Mouse (Mus musculus) MEL (cell line): ENCODE measurements around the gene Plk3. TPM values are rescaled to one million over a fixed set of nuclear protein-coding genes. Genes with fewer than 3 reads are reported as not detected.

Experiments
- DNase-seq: peaks from one replicate; pipeline ENCODE4 v3.0.0; 2011; ENCODE audit warnings: low read depth, low spot score
- H3K27ac ChIP-seq: 2 replicates; pipeline ENCODE4 v1.5.1; 2012; ENCODE audit warnings: low read depth, mild to moderate bottlenecking, control low read depth, low read length, moderate library complexity; ENCODE audit not compliant: control insufficient read depth
- H3K27me3 ChIP-seq, 2 experiments: fragments of 150-350 bp in 1 of 2; sonication (generic) in 1 of 2; 2 replicates each; pipeline ENCODE4 v1.6.1; 2012; ENCODE audit warnings: low read length in 2 of 2, mild to moderate bottlenecking in 2 of 2, improper control_type of control experiment in 1 of 2, moderate library complexity in 1 of 2; ENCODE audit not compliant: insufficient read depth in 2 of 2, control insufficient read depth in 1 of 2
- H3K36me3 ChIP-seq, 2 experiments: 2 replicates each; pipeline ENCODE4 v1.6.1; 2012 to 2014; ENCODE audit warnings: low read length in 2 of 2, improper control_type of control experiment in 1 of 2, inconsistent platforms in 1 of 2, mild to moderate bottlenecking in 1 of 2; ENCODE audit not compliant: insufficient read depth in 2 of 2, control insufficient read depth in 1 of 2
- H3K4me1 ChIP-seq, 2 experiments: fragments of 150-350 bp in 1 of 2; sonication (generic) in 1 of 2; 2 replicates each; pipeline ENCODE4 v1.6.1; 2012; ENCODE audit warnings: low read length in 2 of 2, improper control_type of control experiment in 1 of 2, mild to moderate bottlenecking in 1 of 2; ENCODE audit not compliant: insufficient read depth in 2 of 2, control insufficient read depth in 1 of 2
- H3K4me3 ChIP-seq, 2 experiments: fragments of 150-350 bp in 1 of 2; sonication (generic) in 1 of 2; 2 replicates each; pipeline ENCODE4 v1.5.1; 2012; ENCODE audit warnings: low read depth in 2 of 2, low read length in 2 of 2, mild to moderate bottlenecking in 2 of 2, moderate library complexity in 2 of 2, control low read depth in 1 of 2, improper control_type of control experiment in 1 of 2; ENCODE audit not compliant: control insufficient read depth in 1 of 2, insufficient read depth in 1 of 2
- H3K79me2 ChIP-seq: 2 replicates; pipeline ENCODE4 v1.6.1; 2012; ENCODE audit warnings: mild to moderate bottlenecking, low read length, moderate library complexity; ENCODE audit not compliant: control insufficient read depth, poor library complexity, insufficient read depth
- H3K9ac ChIP-seq: 2 replicates; pipeline ENCODE4 v1.6.1; 2012; ENCODE audit warnings: low read depth, mild to moderate bottlenecking, control low read depth, low read length, moderate library complexity; ENCODE audit not compliant: control insufficient read depth, poor library complexity, severe bottlenecking
- H3K9me3 ChIP-seq: fragments of 150-350 bp; sonication (generic); replicated peaks from 2 replicates; pipeline ENCODE4 v1.6.1; 2012; ENCODE audit warnings: mild to moderate bottlenecking, low read length, improper control_type of control experiment, moderate library complexity; ENCODE audit not compliant: insufficient read depth
- BHLHE40 ChIP-seq: IDR thresholded peaks from 2 replicates; pipeline ENCODE4 v1.6.1; 2012; ENCODE audit warnings: low read depth, mild to moderate bottlenecking, inconsistent platforms, low read length, improper control_type of control experiment, borderline replicate concordance
- CHD1 ChIP-seq: IDR thresholded peaks from 2 replicates; pipeline ENCODE4 v1.6.1; 2012; ENCODE audit warnings: low read depth, mild to moderate bottlenecking, inconsistent platforms, low read length, improper control_type of control experiment
- CTCF ChIP-seq, 3 experiments: IDR thresholded peaks in 2 of 3; conservative IDR thresholded peaks in 1 of 3; 2 replicates each; pipeline ENCODE4 v1.5.1; 2011 to 2012; ENCODE audit warnings: low read length in 3 of 3, low read depth in 2 of 3, mild to moderate bottlenecking in 2 of 3, improper control_type of control experiment in 1 of 3, inconsistent platforms in 1 of 3, mixed read lengths in 1 of 3, moderate library complexity in 1 of 3; ENCODE audit not compliant: control insufficient read depth in 1 of 3, insufficient read depth in 1 of 3, poor library complexity in 1 of 3, severe bottlenecking in 1 of 3
- E2F4 ChIP-seq: IDR thresholded peaks from 2 replicates; pipeline ENCODE4 v1.6.1; 2011; ENCODE audit warnings: low read depth, low read length, improper control_type of control experiment, borderline replicate concordance
- HCFC1 ChIP-seq: IDR thresholded peaks from 2 replicates; pipeline ENCODE4 v1.6.1; 2012; ENCODE audit warnings: low read depth, mild to moderate bottlenecking, inconsistent platforms, low read length, improper control_type of control experiment, moderate library complexity
- JUND ChIP-seq: IDR thresholded peaks from 2 replicates; pipeline ENCODE4 v1.6.1; 2011; ENCODE audit warnings: low read depth, mild to moderate bottlenecking, improper control_type of control experiment, low read length
- MAZ ChIP-seq: IDR thresholded peaks from 2 replicates; pipeline ENCODE4 v1.6.1; 2012; ENCODE audit warnings: low read depth, mild to moderate bottlenecking, inconsistent platforms, low read length, improper control_type of control experiment
- MEF2A ChIP-seq: IDR thresholded peaks from 2 replicates; pipeline ENCODE4 v1.6.1; 2014; ENCODE audit warnings: low read depth, mild to moderate bottlenecking, inconsistent platforms, low read length, improper control_type of control experiment; ENCODE audit not compliant: poor library complexity, insufficient replicate concordance, severe bottlenecking; ENCODE audit errors: extremely low read depth
- MXI1 ChIP-seq: IDR thresholded peaks from 2 replicates; pipeline ENCODE4 v1.6.1; 2011; ENCODE audit warnings: mild to moderate bottlenecking, low read depth, low read length, improper control_type of control experiment
- MYC ChIP-seq: IDR thresholded peaks from 2 replicates; pipeline ENCODE4 v1.6.1; 2011; ENCODE audit warnings: low read depth, mild to moderate bottlenecking, low read length, improper control_type of control experiment, moderate library complexity
- NELFE ChIP-seq: IDR thresholded peaks from 2 replicates; pipeline ENCODE4 v1.6.1; 2011; ENCODE audit warnings: low read depth, low read length, improper control_type of control experiment
- POLR2AphosphoS2 ChIP-seq: IDR thresholded peaks from 2 replicates; pipeline ENCODE4 v1.6.1; 2011; ENCODE audit warnings: low read length, improper control_type of control experiment
- TAL1 ChIP-seq: IDR thresholded peaks from 2 replicates; pipeline ENCODE4 v1.6.1; 2012; ENCODE audit warnings: mild to moderate bottlenecking, inconsistent platforms, low read length, moderate library complexity, mixed read lengths
- TBP ChIP-seq: IDR thresholded peaks from 2 replicates; pipeline ENCODE4 v1.8.0; 2011; ENCODE audit warnings: low read depth, low read length, improper control_type of control experiment
- TCF12 ChIP-seq: IDR thresholded peaks from 2 replicates; pipeline ENCODE4 v1.6.1; 2014; ENCODE audit warnings: low read depth, mild to moderate bottlenecking, inconsistent platforms, low read length, improper control_type of control experiment, moderate library complexity
- USF2 ChIP-seq, 2 experiments: IDR thresholded peaks; 2 replicates each; pipeline ENCODE4 v1.6.1; 2011 to 2012; ENCODE audit warnings: improper control_type of control experiment in 2 of 2, low read length in 2 of 2, borderline replicate concordance in 1 of 2, inconsistent platforms in 1 of 2, low read depth in 1 of 2, mild to moderate bottlenecking in 1 of 2; ENCODE audit not compliant: insufficient read depth in 1 of 2
- ZMIZ1 ChIP-seq: IDR thresholded peaks from 2 replicates; pipeline ENCODE4 v1.6.1; 2012; ENCODE audit warnings: low read depth, mild to moderate bottlenecking, inconsistent platforms, low read length, improper control_type of control experiment, moderate library complexity
- ZNF384 ChIP-seq: IDR thresholded peaks from 2 replicates; pipeline ENCODE4 v1.6.1; 2012; ENCODE audit warnings: low read depth, mild to moderate bottlenecking, inconsistent platforms, low read length, improper control_type of control experiment
- polyA plus RNA-seq, 2 experiments: library from polyadenylated mRNA; stranded (reverse) in 1 of 2; unstranded in 1 of 2; fragments of >175 nt in 1 of 2; fragments of >200 nt in 1 of 2; gene quantifications; 2 replicates each; pipeline versions ENCODE4 v1.2.1 to v1.2.4; 2012; ENCODE audit warnings: low replicate concordance in 2 of 2, low read depth in 1 of 2; ENCODE audit not compliant: insufficient read length in 2 of 2, insufficient read depth in 1 of 2, missing spikeins in 1 of 2
- total RNA-seq: library from RNA; depleted of rRNA; stranded (reverse); fragments of 300-350 nt; gene quantifications from 2 replicates; pipeline ENCODE4 v1.2.3, GENCODE M21; 2012

The Plk3 gene
- total and polyA plus RNA-seq, 3 experiments = 5.3 to 13.8 TPM; not detected in 1

DNA sequence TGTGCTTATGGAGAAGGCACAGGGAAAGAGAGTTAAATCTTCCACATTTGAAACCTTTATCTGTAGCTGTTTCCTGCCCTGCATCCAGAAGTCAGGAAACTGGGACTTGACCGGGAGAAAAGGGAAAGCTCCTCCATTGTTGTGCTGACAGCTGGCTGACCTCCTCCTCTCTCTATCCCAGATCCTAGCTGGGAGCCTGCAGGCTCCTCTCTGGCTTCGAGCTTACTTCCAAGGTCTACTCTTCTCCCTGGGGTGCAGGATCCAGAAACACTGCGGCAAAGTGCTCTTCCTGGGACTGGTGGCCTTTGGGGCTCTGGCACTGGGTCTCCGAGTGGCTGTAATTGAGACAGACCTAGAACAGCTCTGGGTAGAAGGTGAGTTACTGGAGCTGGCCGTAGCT, 37.1 kb downstream of the Plk3 start:
- Histone ChIP-seq H3K4me3 (no peak overlapping the region), H3K27me3 (peaks cover 2 to 9% of the 10 kb centered on the region in 2 experiments), H3K9ac (no peak overlapping the region), H3K79me2 (no peaks in the 10 kb centered on the region), H3K9me3 (no peaks in the 10 kb centered on the region), H3K4me1 (no peaks in the 10 kb centered on the region), H3K36me3 (no peaks in the 10 kb centered on the region), H3K27ac (no peak overlapping the region)
- DNase-seq = no peak
- no peak for TF ChIP-seq ZMIZ1
- TF ChIP-seq MXI1 = no peak
- TF ChIP-seq CHD1 = no peak
- TF ChIP-seq MYC = no peak
- no peak for TF ChIP-seq TBP
- no peak for TF ChIP-seq TCF12
- no peak for TF ChIP-seq MAZ
- no peak for TF ChIP-seq USF2 (IDR thresholded peaks at IDR 0.05; ENCODE audit: borderline replicate concordance in 1 of 2, insufficient read depth in 1 of 2, low read depth in 1 of 2, low read length in 2 of 2)
- no peak for TF ChIP-seq BHLHE40
- TF ChIP-seq CTCF (IDR thresholded peaks at IDR 0.05 in 2 of 3, conservative IDR thresholded peaks at IDR 0.05 in 1 of 3; ENCODE audit: control insufficient read depth in 1 of 3, insufficient read depth in 1 of 3, low read depth in 2 of 3, low read length in 3 of 3, poor library complexity in 1 of 3, severe bottlenecking in 1 of 3) = no peak
- TF ChIP-seq NELFE = no peak
- TF ChIP-seq POLR2AphosphoS2 = no peak
- no peak for TF ChIP-seq HCFC1
- no peak for TF ChIP-seq E2F4
- TF ChIP-seq JUND = no peak
- TF ChIP-seq ZNF384 = no peak
- TF ChIP-seq MEF2A = no peak

DNA sequence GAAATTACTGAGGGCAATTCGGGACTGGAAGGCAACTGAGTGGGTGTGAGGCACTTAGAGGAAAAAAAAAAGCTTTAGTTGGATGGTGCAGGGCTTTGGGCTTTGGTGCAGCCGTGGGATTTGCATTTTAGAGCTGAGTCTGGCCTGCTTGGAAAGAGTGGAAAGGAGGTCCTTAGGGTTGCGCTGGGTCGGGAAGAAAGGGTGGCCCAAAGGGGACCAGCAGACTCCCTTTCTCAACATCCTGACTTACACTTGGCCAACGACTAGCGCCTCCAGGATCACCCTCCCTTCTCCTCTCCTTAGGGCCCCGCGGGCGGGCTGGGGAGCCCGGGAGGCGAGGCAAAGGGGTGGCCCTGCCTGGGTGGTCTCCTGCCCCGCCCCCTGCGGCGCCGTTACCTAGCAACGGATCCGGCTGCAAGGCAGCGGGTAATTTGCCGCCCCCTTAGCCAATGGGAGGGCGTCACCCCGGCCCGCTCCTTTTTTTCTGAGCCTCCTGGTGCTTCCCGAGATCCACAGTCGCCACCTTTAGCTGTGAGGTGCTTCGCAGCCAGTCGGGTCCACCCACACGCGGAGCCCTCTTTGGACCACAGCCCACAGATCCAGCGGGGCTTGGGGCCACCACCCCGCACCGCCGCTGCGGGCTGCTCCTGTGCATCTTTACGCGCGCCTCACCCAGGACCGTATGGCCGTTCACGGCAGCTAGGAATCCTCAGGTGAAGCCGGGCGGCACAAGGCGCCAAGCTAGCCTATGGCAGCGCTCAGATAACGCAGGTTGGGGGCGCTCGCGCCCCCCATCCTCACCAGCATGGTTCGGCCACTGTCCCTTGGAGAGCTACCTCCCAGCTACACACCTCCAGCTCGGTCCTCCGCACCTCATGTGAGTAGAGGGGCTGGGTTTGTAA, 38.0 kb downstream of the Plk3 start, which contains the start of gene Ptch2:
Gene Ptch2 (plus strand): TSS at position 525 of the 902 bp plus-strand sequence.
- Histone ChIP-seq H3K79me2 (no peaks in the 10 kb centered on the region), H3K9ac (no peak within 1 kb of the TSS), H3K27me3 (peaks cover 2 to 9% of the 10 kb centered on the region in 2 experiments), H3K36me3 (no peaks in the 10 kb centered on the region), H3K9me3 (no peaks in the 10 kb centered on the region), H3K27ac (no peak within 1 kb of the TSS), H3K4me1 (no peaks in the 10 kb centered on the region), H3K4me3 (no peak within 1 kb of the TSS)
- DNase-seq = no peak
- TF ChIP-seq TAL1 (no peak), MEF2A (no peak), TBP (no peak)
